Mouse (Mus musculus): ENCODE results near the gene Kcnma1. TPM values are rescaled to one million over a fixed set of nuclear protein-coding genes. Genes with fewer than 3 reads are reported as not detected.

The Kcnma1 gene
- polyA plus RNA-seq, 1 experiment from 2014 or later, result 0.39 TPM

DNA sequence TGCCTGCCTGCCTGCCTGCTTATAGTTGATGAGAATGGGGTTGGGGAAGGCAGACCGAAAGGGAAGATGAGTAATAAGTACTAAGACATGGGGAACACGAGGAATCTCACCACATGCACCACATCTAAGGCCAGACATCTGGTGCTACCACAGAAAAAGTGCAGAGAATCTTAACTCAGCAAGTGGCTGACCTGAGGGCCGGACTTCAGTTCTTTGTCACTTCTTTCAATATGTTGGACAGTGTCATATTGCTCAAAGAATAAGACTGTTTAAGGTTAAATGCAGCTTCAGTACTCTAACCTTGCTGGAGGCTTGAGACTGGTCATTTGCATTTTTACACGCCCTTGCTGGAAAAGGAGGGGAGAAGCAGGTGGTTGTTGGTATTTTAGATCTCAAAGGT, 555.7 kb downstream of the Kcnma1 start:
- H3K9ac ChIP-seq (ENCODE audit: low read depth, low read length), result no peak overlapping the region
- no peaks in the 10 kb centered on the region for H3K36me3 ChIP-seq (ENCODE audit: control insufficient read depth, insufficient read depth, low read length)
- no peaks in the 10 kb centered on the region for H3K4me1 ChIP-seq (ENCODE audit: control insufficient read depth, insufficient read depth, low read length)
- no peaks in the 10 kb centered on the region for H3K27me3 ChIP-seq (ENCODE audit: control insufficient read depth, insufficient read depth, low read length)
- H3K9me3 ChIP-seq (replicated peaks; ENCODE audit: control insufficient read depth, low read length), result no peaks in the 10 kb centered on the region
- ATAC-seq (replicated peaks; ENCODE audit: insufficient number of reproducible peaks, low FRiP score, low TSS enrichment), result no peak
- H3K4me3 ChIP-seq (ENCODE audit: low read depth, low read length), result no peak overlapping the region
- H3K27ac ChIP-seq (ENCODE audit: low read depth, low read length), result no peak overlapping the region
- H3K4me2 ChIP-seq, result no peak overlapping the region
- 55% methylated on average over 4 of the region's 4 CpGs for WGBS (ENCODE audit: insufficient replicate concordance)

DNA sequence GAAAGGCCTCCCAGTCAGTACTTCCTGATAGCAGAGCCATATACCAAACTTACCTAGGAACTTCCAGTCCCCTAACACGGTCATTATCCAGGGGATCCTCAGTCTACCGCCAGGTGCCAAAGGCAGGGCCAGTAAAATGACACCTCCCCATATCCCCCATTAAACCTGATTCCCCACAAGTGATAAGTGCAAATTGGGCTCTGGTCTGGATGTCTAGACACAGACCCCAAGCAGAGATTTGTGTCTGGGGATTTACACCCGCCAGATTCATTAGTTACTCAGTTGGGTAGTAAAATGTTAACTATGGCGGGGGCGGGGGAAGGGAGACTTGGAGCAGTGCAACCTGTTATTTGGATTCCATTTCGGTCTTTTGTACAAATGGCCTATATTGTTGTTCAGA, 562.6 kb downstream of the Kcnma1 start:
- Histone ChIP-seq H3K4me1 (ENCODE audit: control insufficient read depth, insufficient read depth, low read length) (no peaks in the 10 kb centered on the region), H3K27me3 (ENCODE audit: control insufficient read depth, insufficient read depth, low read length) (no peaks in the 10 kb centered on the region), H3K9me3 (replicated peaks; ENCODE audit: control insufficient read depth, low read length) (no peaks in the 10 kb centered on the region), H3K9ac (ENCODE audit: low read depth, low read length) (no peak overlapping the region), H3K4me2 (no peak overlapping the region), H3K4me3 (ENCODE audit: low read depth, low read length) (no peak overlapping the region), H3K36me3 (ENCODE audit: control insufficient read depth, insufficient read depth, low read length) (no peaks in the 10 kb centered on the region), H3K27ac (ENCODE audit: low read depth, low read length) (no peak overlapping the region)
- ATAC-seq (replicated peaks; ENCODE audit: insufficient number of reproducible peaks, low FRiP score, low TSS enrichment), result no peak
- 73% methylated on average over 6 of the region's 6 CpGs for WGBS (ENCODE audit: insufficient replicate concordance)

DNA sequence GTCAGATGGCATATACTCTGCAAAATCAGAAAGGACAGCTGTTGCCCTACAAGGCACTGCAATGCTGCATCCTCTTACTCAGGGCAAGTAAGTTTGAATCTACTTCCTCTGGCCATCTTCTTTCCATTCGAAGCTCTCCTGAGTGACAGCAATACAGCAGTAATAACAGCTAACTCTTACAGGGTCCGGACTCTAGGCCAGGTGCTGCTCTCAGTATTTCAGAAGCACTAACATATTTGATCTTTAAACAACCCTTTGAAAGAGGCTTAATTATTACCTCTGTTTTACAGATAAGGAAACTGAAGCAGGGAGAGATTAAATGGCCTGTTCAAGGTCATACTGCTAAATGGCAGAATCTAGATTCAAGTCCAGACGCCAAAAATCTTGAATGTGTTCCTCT, 576.8 kb downstream of the Kcnma1 start:
- H3K9ac ChIP-seq (ENCODE audit: low read depth, low read length), result no peak overlapping the region
- H3K4me3 ChIP-seq (ENCODE audit: low read depth, low read length), result no peak overlapping the region
- WGBS (ENCODE audit: insufficient replicate concordance), result 79% methylated on average over 3 of the region's 3 CpGs
- no peaks in the 10 kb centered on the region for H3K4me1 ChIP-seq (ENCODE audit: control insufficient read depth, insufficient read depth, low read length)
- H3K27me3 ChIP-seq (ENCODE audit: control insufficient read depth, insufficient read depth, low read length), result no peaks in the 10 kb centered on the region
- no peak for ATAC-seq (replicated peaks; ENCODE audit: insufficient number of reproducible peaks, low FRiP score, low TSS enrichment)
- H3K27ac ChIP-seq (ENCODE audit: low read depth, low read length), result no peak overlapping the region
- H3K36me3 ChIP-seq (ENCODE audit: control insufficient read depth, insufficient read depth, low read length), result no peaks in the 10 kb centered on the region
- no peaks in the 10 kb centered on the region for H3K9me3 ChIP-seq (replicated peaks; ENCODE audit: control insufficient read depth, low read length)
- H3K4me2 ChIP-seq, result no peak overlapping the region

DNA sequence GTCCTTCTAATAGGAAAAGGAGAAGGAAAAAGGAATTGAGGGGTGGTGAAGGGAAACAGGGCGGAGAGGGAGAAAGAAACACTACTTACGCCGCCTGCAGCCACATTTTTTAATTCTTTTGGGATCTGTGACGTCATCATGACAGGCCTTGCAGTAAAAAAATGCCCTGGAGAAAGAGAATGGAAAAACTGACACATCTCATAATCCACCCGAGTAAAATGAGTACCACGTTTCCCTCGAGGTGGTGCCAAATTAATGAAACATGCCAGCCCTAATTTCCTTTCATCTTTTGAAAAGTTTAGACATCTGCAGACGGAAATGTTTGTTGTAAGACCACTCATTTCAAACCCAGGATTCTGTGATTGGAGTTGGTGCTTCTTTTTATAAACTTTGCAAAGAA, 578.4 kb downstream of the Kcnma1 start:
- 69% methylated on average over 8 of the region's 8 CpGs for WGBS (ENCODE audit: insufficient replicate concordance)

DNA sequence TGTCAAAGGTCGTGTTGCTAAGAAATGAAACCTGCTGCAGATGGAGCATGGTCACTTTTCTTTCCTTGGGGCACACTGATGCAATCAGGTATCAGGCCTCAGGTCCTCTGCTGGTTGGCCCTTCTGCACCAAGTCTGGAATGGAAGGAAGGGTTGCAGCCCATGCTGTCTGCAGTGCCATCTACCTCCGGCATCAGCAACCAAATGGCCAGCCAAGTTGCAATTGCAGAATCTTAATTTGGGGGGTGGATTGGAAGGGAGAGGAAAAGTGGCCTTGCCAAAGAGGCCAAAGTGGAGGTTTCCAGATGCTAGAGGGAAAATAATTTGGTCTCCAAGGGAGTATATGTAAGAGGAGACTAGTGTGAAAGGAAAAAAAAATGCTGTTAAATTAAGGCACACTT, 584.3 kb downstream of the Kcnma1 start:
- no peaks in the 10 kb centered on the region for H3K36me3 ChIP-seq (ENCODE audit: control insufficient read depth, insufficient read depth, low read length)
- H3K4me1 ChIP-seq (ENCODE audit: control insufficient read depth, insufficient read depth, low read length), result no peaks in the 10 kb centered on the region
- H3K4me2 ChIP-seq, result no peak overlapping the region
- H3K9ac ChIP-seq (ENCODE audit: low read depth, low read length), result no peak overlapping the region
- ATAC-seq (replicated peaks; ENCODE audit: insufficient number of reproducible peaks, low FRiP score, low TSS enrichment), result no peak
- H3K27ac ChIP-seq (ENCODE audit: low read depth, low read length), result no peak overlapping the region
- no peaks in the 10 kb centered on the region for H3K27me3 ChIP-seq (ENCODE audit: control insufficient read depth, insufficient read depth, low read length)
- no peaks in the 10 kb centered on the region for H3K9me3 ChIP-seq (replicated peaks; ENCODE audit: control insufficient read depth, low read length)
- 64% methylated on average over 2 of the region's 2 CpGs for WGBS (ENCODE audit: insufficient replicate concordance)
- no peak overlapping the region for H3K4me3 ChIP-seq (ENCODE audit: low read depth, low read length)

More for the DNA sequence above, 578.4 kb downstream of the Kcnma1 start:
- H3K9ac ChIP-seq (ENCODE audit: low read depth, low read length), result no peak overlapping the region
- H3K27me3 ChIP-seq (ENCODE audit: control insufficient read depth, insufficient read depth, low read length), result no peaks in the 10 kb centered on the region
- H3K9me3 ChIP-seq (replicated peaks; ENCODE audit: control insufficient read depth, low read length), result no peaks in the 10 kb centered on the region
- H3K4me3 ChIP-seq (ENCODE audit: low read depth, low read length), result no peak overlapping the region
- H3K4me1 ChIP-seq (ENCODE audit: control insufficient read depth, insufficient read depth, low read length), result no peaks in the 10 kb centered on the region
- H3K36me3 ChIP-seq (ENCODE audit: control insufficient read depth, insufficient read depth, low read length), result no peaks in the 10 kb centered on the region
- no peak for ATAC-seq (replicated peaks; ENCODE audit: insufficient number of reproducible peaks, low FRiP score, low TSS enrichment)
- no peak overlapping the region for H3K27ac ChIP-seq (ENCODE audit: low read depth, low read length)
- H3K4me2 ChIP-seq, result no peak overlapping the region

DNA sequence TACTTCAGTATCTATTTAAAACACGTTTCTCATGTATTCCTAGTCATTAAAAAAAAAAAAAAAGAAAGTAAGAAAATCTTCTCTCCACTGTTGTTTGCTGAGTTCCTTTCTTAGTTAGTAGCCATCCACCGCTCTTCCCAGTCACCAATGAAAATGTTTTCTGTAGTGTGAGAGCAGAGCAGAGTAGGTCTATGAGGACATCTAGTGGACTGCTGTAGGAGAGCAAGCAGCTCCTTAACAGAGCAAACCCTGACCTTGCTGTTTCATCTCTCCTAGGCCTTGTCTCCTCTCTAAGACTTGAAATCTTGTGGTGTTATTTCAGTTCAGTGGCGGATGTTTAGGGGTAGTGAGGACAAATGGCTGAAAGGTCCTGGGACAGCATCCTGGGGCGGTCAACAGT, 585.2 kb downstream of the Kcnma1 start:
- Histone ChIP-seq H3K4me1 (ENCODE audit: control insufficient read depth, insufficient read depth, low read length) (no peaks in the 10 kb centered on the region), H3K9ac (ENCODE audit: low read depth, low read length) (no peak overlapping the region), H3K4me3 (ENCODE audit: low read depth, low read length) (no peak overlapping the region), H3K27ac (ENCODE audit: low read depth, low read length) (no peak overlapping the region), H3K4me2 (no peak overlapping the region), H3K27me3 (ENCODE audit: control insufficient read depth, insufficient read depth, low read length) (no peaks in the 10 kb centered on the region), H3K36me3 (ENCODE audit: control insufficient read depth, insufficient read depth, low read length) (no peaks in the 10 kb centered on the region), H3K9me3 (replicated peaks; ENCODE audit: control insufficient read depth, low read length) (no peaks in the 10 kb centered on the region)
- 21% methylated on average over 4 of the region's 4 CpGs for WGBS (ENCODE audit: insufficient replicate concordance)
- no peak for ATAC-seq (replicated peaks; ENCODE audit: insufficient number of reproducible peaks, low FRiP score, low TSS enrichment)

DNA sequence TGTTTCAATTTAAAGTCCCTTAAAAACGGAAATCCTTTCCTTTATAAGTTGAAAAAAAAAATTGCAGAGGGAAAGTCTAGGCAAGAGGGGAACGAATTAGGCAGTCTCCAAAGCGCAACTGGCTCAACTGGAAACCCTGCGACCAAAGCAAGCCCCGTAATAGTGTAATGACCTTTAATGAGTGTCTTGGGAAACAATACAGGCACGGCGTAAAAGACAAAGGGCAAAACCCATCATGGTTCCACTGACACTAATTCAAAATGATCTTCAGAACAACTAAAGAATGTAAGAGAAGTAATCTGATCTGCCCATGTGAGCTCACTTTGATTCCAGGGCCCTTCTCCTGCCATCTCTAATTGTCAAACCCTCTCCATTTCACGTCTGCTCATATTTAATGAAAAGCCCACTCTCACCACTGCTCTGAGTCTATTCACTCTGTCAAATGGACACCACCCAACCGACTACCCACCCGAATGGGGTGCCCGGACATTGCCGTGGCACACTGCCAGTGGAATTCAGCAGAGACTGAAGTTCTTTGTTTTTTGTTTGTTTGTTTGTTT, 591.7 kb downstream of the Kcnma1 start:
- Histone ChIP-seq H3K9ac (ENCODE audit: low read depth, low read length) (no peak overlapping the region), H3K27ac (ENCODE audit: low read depth, low read length) (no peak overlapping the region), H3K4me2 (no peak overlapping the region), H3K9me3 (replicated peaks; ENCODE audit: control insufficient read depth, low read length) (no peaks in the 10 kb centered on the region), H3K4me1 (ENCODE audit: control insufficient read depth, insufficient read depth, low read length) (no peaks in the 10 kb centered on the region), H3K4me3 (ENCODE audit: low read depth, low read length) (no peak overlapping the region), H3K36me3 (ENCODE audit: control insufficient read depth, insufficient read depth, low read length) (no peaks in the 10 kb centered on the region), H3K27me3 (ENCODE audit: control insufficient read depth, insufficient read depth, low read length) (no peaks in the 10 kb centered on the region)
- 74% methylated on average over 12 of the region's 12 CpGs for WGBS (ENCODE audit: insufficient replicate concordance)
- no peak for ATAC-seq (replicated peaks; ENCODE audit: insufficient number of reproducible peaks, low FRiP score, low TSS enrichment)

DNA sequence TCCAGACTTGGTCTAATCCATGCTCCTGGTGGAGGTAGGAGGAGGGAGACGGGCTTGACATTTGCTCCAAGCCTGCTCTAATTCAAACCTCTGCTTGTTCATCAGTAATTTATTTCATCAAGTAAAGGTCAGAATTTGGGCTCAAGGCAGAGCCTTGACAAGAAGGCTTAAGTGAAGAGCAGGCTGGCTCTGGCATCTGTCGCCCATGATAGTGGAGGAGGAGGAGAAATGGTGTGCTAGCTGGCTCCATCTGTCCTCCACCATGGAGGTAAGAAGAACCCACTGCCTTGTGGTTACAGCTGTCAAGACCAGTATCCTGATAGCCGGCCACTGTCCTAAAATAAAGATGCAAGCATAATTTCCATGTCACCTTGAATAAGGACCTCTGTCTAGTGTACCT, 595.3 kb downstream of the Kcnma1 start:
- H3K9me3 ChIP-seq (replicated peaks; ENCODE audit: control insufficient read depth, low read length), result no peaks in the 10 kb centered on the region
- H3K9ac ChIP-seq (ENCODE audit: low read depth, low read length), result no peak overlapping the region
- no peak overlapping the region for H3K4me3 ChIP-seq (ENCODE audit: low read depth, low read length)
- no peaks in the 10 kb centered on the region for H3K36me3 ChIP-seq (ENCODE audit: control insufficient read depth, insufficient read depth, low read length)
- H3K4me1 ChIP-seq (ENCODE audit: control insufficient read depth, insufficient read depth, low read length), result no peaks in the 10 kb centered on the region
- no peak overlapping the region for H3K27ac ChIP-seq (ENCODE audit: low read depth, low read length)
- ATAC-seq (replicated peaks; ENCODE audit: insufficient number of reproducible peaks, low FRiP score, low TSS enrichment), result no peak
- no peak overlapping the region for H3K4me2 ChIP-seq
- whole genome bisulfite sequencing (ENCODE audit: insufficient replicate concordance), result 71% methylated on average over 3 of the region's 3 CpGs
- no peaks in the 10 kb centered on the region for H3K27me3 ChIP-seq (ENCODE audit: control insufficient read depth, insufficient read depth, low read length)

DNA sequence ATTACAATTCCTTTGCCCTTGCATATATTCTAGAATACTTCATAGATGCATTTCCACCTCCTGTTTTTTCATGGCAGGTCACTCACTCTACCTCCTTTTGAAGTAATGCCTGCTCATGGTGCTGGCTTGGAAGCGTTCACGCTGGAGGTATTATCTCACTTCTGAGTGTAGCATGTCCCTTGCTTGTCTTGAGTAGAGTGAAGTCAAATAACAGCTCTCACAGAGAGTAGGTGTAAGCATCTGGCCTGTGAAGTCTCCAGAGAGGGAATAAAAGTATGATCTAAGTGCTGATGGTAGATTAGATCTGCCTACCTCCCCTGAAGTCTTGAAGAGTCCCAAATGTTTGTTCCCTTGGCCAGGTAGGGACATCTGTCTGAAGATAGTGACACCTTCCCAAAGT, 607.2 kb downstream of the Kcnma1 start:
- Histone ChIP-seq H3K27me3 (ENCODE audit: control insufficient read depth, insufficient read depth, low read length) (no peaks in the 10 kb centered on the region), H3K27ac (ENCODE audit: low read depth, low read length) (no peak overlapping the region), H3K4me1 (ENCODE audit: control insufficient read depth, insufficient read depth, low read length) (no peaks in the 10 kb centered on the region), H3K36me3 (ENCODE audit: control insufficient read depth, insufficient read depth, low read length) (no peaks in the 10 kb centered on the region), H3K4me2 (no peak overlapping the region), H3K9me3 (replicated peaks; ENCODE audit: control insufficient read depth, low read length) (no peaks in the 10 kb centered on the region), H3K9ac (ENCODE audit: low read depth, low read length) (no peak overlapping the region), H3K4me3 (ENCODE audit: low read depth, low read length) (no peak overlapping the region)
- 65% methylated on average over 2 of the region's 2 CpGs for WGBS (ENCODE audit: insufficient replicate concordance)
- ATAC-seq (replicated peaks; ENCODE audit: insufficient number of reproducible peaks, low FRiP score, low TSS enrichment), result no peak

All from heart, embryonic 11.5 days (tissue).